Mouse (Mus musculus) layer of hippocampus, adult 2 months (tissue): ENCODE data around the gene Slc16a12. TPM values are rescaled to one million over a fixed set of nuclear protein-coding genes. Genes with fewer than 3 reads are reported as not detected.

Experiments used
- DNase-seq, 2 experiments: peaks; one replicate each; pipeline ENCODE4 v3.0.0; 2022; ENCODE audit warnings: low spot score in 2 of 2
- H3K27ac ChIP-seq: fragments of 200-600 bp; 2 replicates; pipeline ENCODE4 v1.8.1; 2022
- H3K4me3 ChIP-seq: fragments of 200-600 bp; 2 replicates; pipeline ENCODE4 v1.8.1; 2022; ENCODE audit warnings: mild to moderate bottlenecking
- CTCF ChIP-seq: fragments of 200-600 bp; conservative IDR thresholded peaks from 2 replicates; pipeline ENCODE4 v1.8.1; 2022; ENCODE audit warnings: antibody characterized with exemption, mild to moderate bottlenecking, moderate library complexity
- long read RNA-seq, 2 experiments: library from polyadenylated mRNA; stranded (forward); transcript quantifications; one replicate each; pipeline ENCODE4 v2.0.0; 2021; ENCODE audit warnings: borderline mapping rate in 2 of 2
- total RNA-seq, 2 experiments: library from RNA; stranded (reverse); gene quantifications; 2 replicates each; pipeline ENCODE4 v1.2.3; 2021

The Slc16a12 gene
- 1 to 10 TPM; 1.3 to 3.8 TPM for total RNA-seq
- long read RNA-seq, experiment 1, result 0 reads
- long read RNA-seq, experiment 2, full-length matches to known transcripts, result 2 of 3 reads
- long read RNA-seq, experiment 2, partial matches to known transcripts, result 0 of 3 reads
- long read RNA-seq, experiment 2, other reads (novel, unspliced or antisense), result 1 of 3 reads

DNA sequence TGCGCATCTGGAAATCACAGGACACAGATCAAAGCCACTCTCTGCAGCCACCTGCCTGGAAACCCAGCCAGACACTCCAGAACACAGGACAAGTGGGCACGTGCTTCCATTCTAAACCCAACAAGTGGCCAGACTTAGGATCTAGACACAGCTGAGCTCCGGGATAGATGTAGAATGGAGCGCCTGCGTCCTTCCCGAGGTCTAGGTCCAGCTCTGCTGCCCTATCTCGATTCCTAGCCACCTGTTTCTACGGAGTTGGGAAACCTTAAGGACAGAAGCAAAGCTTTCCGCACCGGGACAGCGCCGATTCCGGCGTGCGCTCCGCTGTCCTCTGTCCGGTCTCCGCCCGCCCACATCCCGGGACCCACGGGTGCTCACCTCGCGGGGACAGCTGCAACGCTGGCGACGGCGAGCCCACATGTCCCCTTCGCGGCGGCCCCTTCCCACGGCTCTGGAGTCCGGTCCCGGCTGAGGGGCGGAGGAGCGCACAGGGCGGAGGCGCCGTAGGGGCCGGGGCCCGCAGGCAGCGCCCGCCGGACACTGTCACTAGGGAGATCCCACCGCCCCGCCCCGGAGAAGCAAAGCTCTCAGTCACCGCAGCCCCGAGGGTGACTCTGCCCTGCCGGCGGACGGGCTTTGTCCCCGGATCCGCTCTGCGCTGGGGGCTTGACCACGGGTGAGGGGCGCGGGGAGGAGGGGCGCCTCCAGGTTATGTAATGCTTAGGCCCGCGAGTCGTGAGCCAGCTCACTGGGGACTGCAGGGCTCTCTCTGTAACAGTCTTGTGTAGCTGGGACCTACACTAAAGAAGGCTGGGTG, at the start of gene Slc16a12:
Gene Slc16a12 (minus strand): TSS at position 602 of the 817 bp plus-strand sequence.
- peak within 1 kb of the TSS; percentile 60 for H3K4me3 ChIP-seq
- peak within 1 kb of the TSS; percentile 15; the same call in 1 of the 2 replicates for H3K27ac ChIP-seq
- no peak for TF ChIP-seq CTCF
- peak in 1 of 2 experiments; percentile 10 for DNase-seq

DNA sequence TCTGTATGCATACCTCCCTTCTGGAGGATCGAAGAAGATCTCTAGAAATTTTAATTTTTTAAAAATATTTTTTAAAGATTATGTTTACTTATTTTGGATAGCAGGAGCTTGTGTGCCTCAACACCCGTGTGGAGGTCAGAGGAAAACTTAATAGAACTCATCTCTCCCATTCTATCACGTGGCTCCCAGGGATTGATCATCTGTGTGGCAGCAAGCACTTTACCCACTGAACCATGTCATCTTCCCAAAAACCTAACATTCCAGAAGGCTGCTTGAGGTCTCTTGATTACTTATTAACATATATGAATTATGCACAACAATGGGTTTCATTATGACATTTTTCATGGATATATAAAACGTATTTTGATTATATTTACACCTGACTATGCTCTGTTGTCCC, 49.3 kb upstream of the Slc16a12 start:
- DNase-seq, result no peak
- H3K4me3 ChIP-seq, result no peak overlapping the region
- no peak overlapping the region for H3K27ac ChIP-seq
- no peak for TF ChIP-seq CTCF

DNA sequence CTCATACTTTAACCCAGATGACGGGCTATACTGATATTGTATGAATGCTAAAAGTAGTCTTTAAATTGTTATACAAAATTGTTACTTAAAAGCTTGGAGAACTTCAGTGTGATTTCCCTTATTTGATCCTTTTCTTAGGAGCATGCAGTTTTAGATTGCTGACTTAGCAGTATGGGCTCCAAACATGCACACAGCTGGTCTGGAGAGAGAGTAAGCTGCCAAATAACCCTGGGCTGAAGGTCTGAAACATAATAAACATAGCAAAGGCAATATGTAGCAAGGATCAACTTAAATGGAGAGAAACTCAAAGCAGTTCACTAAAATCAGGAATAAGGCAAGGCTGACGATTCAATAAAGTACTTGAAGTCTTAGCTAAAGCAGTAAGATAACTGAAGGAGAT, 35.4 kb upstream of the Slc16a12 start:
- no peak overlapping the region for H3K4me3 ChIP-seq
- TF ChIP-seq CTCF, result no peak
- no peak overlapping the region for H3K27ac ChIP-seq
- DNase-seq, result no peak

DNA sequence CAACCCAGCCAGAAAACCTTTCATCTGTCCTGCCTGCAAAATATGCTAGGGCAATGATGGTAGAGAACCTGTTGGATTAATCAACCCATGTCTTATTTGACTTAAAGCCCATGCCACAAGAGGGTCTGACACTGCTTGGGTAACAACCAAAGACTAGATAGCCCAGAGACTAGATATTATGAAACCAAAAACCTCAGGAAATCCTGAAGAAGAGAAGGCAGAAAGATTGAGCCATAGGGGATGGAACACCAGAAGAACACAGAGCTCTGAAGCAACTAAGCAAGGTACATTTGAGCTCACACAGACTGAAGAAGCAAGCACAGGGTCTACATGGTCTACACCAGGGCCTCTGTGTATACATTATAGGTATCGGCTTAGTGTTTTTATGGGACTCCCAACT, 31.9 kb upstream of the Slc16a12 start:
- no peak for TF ChIP-seq CTCF
- no peak overlapping the region for H3K27ac ChIP-seq
- H3K4me3 ChIP-seq, result no peak overlapping the region
- no peak for DNase-seq

DNA sequence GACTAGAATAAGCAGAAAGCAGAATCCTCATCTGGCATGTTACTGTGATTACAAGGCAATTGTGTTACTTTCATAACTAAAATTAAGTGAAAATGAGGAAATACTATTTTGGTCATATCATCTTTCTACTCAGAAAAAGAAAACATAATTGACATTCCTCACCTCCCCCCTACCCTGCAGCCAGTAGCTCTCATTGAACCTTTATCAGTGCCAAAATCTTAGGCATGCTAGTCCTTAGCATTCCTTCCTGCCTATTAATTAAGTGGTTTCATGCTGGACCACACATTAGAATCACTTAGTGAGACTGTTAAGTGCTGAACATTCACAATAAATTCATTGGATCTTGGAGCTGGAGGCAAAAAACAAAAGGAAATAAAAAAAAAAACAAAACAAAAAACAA, 31.0 kb upstream of the Slc16a12 start:
- Histone ChIP-seq H3K27ac (no peak overlapping the region), H3K4me3 (no peak overlapping the region)
- DNase-seq, result no peak
- no peak for TF ChIP-seq CTCF

DNA sequence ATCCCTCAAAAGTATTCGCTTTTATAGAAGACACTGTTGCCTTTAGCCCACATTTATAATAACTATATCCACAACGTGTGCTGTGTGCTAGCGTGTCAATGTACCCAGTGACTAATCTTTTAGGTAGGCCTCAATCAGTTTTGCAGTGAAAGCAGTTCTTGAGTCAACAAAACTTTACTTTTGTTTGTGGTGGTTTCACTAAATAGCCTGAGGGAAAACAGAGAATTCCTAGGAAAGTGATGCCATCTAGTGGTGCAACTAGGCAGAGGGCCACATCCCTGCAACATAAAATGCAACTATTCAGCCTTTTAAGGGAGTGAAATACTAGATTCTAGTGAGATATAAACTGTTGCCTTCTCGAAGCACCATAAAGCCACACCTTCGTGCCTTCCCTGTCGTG, 25.7 kb upstream of the Slc16a12 start:
- peak; percentile 98 for TF ChIP-seq CTCF
- Histone ChIP-seq H3K27ac (no peak overlapping the region), H3K4me3 (no peak overlapping the region)
- DNase-seq, result peak; percentile 40 to 72

DNA sequence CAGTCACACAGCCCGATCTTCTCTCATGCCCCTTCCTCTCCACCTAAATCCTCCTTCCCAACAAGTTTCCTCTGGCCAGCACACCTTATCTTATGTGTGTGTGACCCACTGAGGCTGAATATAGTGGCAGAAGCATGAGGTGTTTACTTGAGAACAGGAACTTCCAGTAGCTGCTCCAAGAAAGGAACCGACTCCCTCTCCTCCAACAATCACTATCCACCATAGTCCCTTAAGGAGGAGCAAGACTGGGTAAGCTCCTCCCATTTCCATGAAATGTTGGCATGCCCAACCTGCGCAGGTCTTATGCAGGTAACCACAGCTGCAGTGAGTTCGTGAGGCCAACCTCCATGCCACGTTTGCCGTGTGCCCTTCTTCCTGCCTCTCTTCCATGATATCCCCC, 23.7 kb upstream of the Slc16a12 start:
- no peak overlapping the region for H3K4me3 ChIP-seq
- no peak for TF ChIP-seq CTCF
- DNase-seq, result no peak
- no peak overlapping the region for H3K27ac ChIP-seq

DNA sequence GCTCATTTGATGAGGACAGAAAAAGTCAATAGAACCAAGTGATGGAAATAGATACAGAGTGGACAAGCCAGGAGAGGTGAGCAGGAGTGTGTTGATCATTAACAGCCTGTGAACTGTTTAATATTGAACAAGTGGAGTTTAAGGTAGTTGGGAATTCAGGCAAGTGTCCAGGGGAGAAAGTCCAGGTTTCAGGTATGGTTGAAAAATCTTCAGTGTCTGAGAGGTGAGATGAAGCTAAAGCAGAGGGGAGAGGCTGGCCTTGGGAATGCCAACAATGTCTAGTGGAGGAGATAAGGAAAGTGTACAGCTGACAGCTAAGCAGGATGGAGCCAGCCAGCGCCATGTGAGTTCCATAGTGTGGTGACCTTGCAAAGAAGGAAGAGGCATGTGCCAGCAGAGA, 11.7 kb upstream of the Slc16a12 start:
- no peak for TF ChIP-seq CTCF
- Histone ChIP-seq H3K4me3 (no peak overlapping the region), H3K27ac (no peak overlapping the region)
- no peak for DNase-seq

DNA sequence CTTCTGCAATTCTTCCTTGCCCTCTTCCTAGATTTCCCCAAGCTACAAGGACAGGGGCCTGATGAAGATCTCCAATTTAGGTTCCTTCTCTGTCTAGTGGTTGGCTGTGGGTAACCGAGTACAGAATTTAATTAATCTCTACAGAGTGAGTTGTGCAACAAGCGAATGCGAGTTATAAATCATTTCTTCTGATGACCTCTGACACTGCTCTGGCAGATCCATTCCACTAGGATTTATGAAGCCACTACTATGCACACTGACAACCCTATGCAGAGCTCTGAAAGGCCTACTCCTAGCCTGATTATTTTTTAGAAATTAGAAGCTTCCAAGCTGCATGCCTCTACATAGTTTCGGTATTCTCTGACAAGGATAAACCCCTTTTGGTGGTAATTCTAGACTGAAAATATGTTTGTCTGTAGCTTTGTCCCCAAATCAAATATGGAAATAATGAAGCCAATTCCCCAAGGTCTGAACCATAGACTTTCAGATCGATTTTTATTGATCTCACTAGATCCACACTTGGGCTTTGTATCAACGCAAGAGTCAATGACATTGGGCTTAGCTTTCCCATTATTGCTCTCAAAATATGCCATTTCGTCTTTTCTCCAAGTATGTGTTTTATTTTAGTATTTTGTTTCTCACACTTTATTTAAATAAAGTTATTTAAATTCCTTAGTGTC, 9.6 kb upstream of the Slc16a12 start:
- no peak for TF ChIP-seq CTCF
- DNase-seq, result no peak
- no peak overlapping the region for H3K27ac ChIP-seq
- no peak overlapping the region for H3K4me3 ChIP-seq

- DNase-seq, result no peak
- Histone ChIP-seq H3K4me3 (no peak overlapping the region), H3K27ac (no peak overlapping the region)
- no peak for TF ChIP-seq CTCF
These were observed 8.6 kb upstream of the Slc16a12 start for GRCm38 (mm10) chr19:34755680-34756079.

DNA sequence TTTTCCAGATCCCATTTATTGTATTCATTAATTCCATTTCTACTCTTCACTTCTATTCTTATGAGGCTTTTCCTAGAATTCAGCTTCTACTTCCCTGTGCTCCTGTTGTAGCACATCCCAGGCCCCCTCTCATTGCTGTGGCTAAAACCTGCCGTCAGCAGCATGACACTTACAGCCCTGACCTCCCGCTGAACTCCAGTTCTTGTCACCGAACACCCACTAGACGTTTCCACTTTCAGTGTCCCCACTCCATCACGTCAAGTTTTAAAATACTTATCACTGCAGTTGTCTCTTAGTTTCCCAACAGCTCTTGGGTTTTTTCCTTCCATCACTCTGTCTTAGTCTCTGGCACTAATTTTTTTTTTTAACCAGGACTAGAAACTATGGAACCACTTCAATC, 6.2 kb upstream of the Slc16a12 start:
- no peak for TF ChIP-seq CTCF
- Histone ChIP-seq H3K27ac (no peak overlapping the region), H3K4me3 (no peak overlapping the region)
- DNase-seq, result no peak

- Histone ChIP-seq H3K27ac (no peak overlapping the region), H3K4me3 (no peak overlapping the region)
- DNase-seq, result no peak
- no peak for TF ChIP-seq CTCF
These were observed 5.5 kb upstream of the Slc16a12 start for GRCm38 (mm10) chr19:34752391-34753092.

DNA sequence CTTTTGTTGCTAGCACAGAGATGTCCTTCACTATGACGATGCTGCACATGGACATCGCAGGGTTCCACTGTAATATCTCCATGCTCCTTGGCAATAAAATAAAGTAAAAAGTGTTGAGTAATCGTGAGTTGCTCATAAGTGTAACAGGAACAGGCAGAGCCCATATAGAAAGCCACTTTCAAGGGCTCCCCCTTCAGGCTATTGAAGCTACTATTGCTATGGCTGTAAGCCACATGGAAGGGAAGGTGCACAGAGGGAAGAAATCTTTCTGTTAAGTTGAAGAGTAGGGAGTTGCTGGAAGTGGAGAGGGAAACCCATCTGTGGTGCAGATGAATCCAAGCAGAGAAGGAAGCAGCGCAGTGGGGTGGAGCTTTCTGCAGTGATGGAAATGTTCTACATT, 4.1 kb upstream of the Slc16a12 start:
- DNase-seq, result no peak

More for the DNA sequence above, 4.1 kb upstream of the Slc16a12 start:
- no peak overlapping the region for H3K27ac ChIP-seq
- peak; percentile 63 for TF ChIP-seq CTCF
- no peak overlapping the region for H3K4me3 ChIP-seq
